Mouse (Mus musculus) testis, adult 2 months (tissue): ENCODE measurements around the gene Cend1. TPM values are rescaled to one million over a fixed set of nuclear protein-coding genes. Genes with fewer than 3 reads are reported as not detected.

Experiments
- H3K27ac ChIP-seq: fragments of 200-500 bp; 2 replicates; pipeline ENCODE4 v1.5.1; 2012; ENCODE audit warnings: low read depth, low read length; ENCODE audit not compliant: control insufficient read depth, insufficient read depth
- H3K27me3 ChIP-seq: fragments of 200-500 bp; 2 replicates; pipeline ENCODE4 v1.6.1; 2012; ENCODE audit warnings: mild to moderate bottlenecking, low read length, moderate library complexity; ENCODE audit not compliant: control insufficient read depth, insufficient read depth
- H3K36me3 ChIP-seq: fragments of 200-500 bp; 2 replicates; pipeline ENCODE4 v1.6.1; 2012; ENCODE audit warnings: mild to moderate bottlenecking, low read length; ENCODE audit not compliant: control insufficient read depth, insufficient read depth
- H3K4me1 ChIP-seq: fragments of 200-500 bp; 2 replicates; pipeline ENCODE4 v1.6.1; 2012; ENCODE audit warnings: low read length; ENCODE audit not compliant: control insufficient read depth, insufficient read depth
- H3K4me3 ChIP-seq: fragments of 200-500 bp; 2 replicates; pipeline ENCODE4 v1.5.1; 2012; ENCODE audit warnings: low read depth, mild to moderate bottlenecking, low read length, moderate library complexity, mixed read lengths; ENCODE audit not compliant: control insufficient read depth
- CTCF ChIP-seq: fragments of 200-500 bp; IDR thresholded peaks from 2 replicates; pipeline ENCODE4 v1.5.1; 2012; ENCODE audit warnings: low read depth, mild to moderate bottlenecking, inconsistent platforms, low read length, moderate library complexity; ENCODE audit not compliant: control insufficient read depth, insufficient read depth, insufficient replicate concordance
- POLR2A ChIP-seq: fragments of 200-500 bp; IDR thresholded peaks from 2 replicates; pipeline ENCODE4 v1.6.1; 2012; ENCODE audit warnings: low read depth, mild to moderate bottlenecking, inconsistent platforms, low read length, moderate library complexity; ENCODE audit not compliant: control insufficient read depth
- polyA plus RNA-seq: library from polyadenylated mRNA; depleted of rRNA; stranded (reverse); fragments of >200 nt; gene quantifications from 2 replicates; pipeline ENCODE4 v1.2.3, GENCODE M21; 2012

The Cend1 gene
- polyA plus RNA-seq, 1 experiment, result 0.48 TPM

- TF ChIP-seq CTCF (peak; percentile 64), POLR2A (no peak)
- no peak overlapping the region for H3K4me3 ChIP-seq
- H3K27me3 ChIP-seq, result no peaks in the 10 kb centered on the region
- no peak overlapping the region for H3K27ac ChIP-seq
- H3K4me1 ChIP-seq, result peaks cover 27% of the 10 kb centered on the region
- peaks cover 1% of the 10 kb centered on the region; the same call in 1 of the 2 replicates for H3K36me3 ChIP-seq
Observed at GRCm38 (mm10) chr7:141457986-141458660, 28.8 kb upstream of the Cend1 start.

GRCm38 (mm10) chr7:141457236-141457635, 27.9 kb upstream of the Cend1 start:
- no peaks in the 10 kb centered on the region for H3K27me3 ChIP-seq
- TF ChIP-seq CTCF, result no peak

GRCm38 (mm10) chr7:141456739-141457138, 27.4 kb upstream of the Cend1 start:
- TF ChIP-seq POLR2A, result no peak
- TF ChIP-seq CTCF, result no peak
- Histone ChIP-seq H3K4me1 (peaks cover 19% of the 10 kb centered on the region), H3K27ac (no peak overlapping the region), H3K36me3 (peaks cover 1% of the 10 kb centered on the region; the same call in 1 of the 2 replicates), H3K4me3 (no peak overlapping the region), H3K27me3 (no peaks in the 10 kb centered on the region)

More at GRCm38 (mm10) chr7:141457236-141457635, 27.9 kb upstream of the Cend1 start:
- no peak overlapping the region for H3K4me3 ChIP-seq
- H3K36me3 ChIP-seq, result peaks cover 1% of the 10 kb centered on the region; the same call in 1 of the 2 replicates
- H3K27ac ChIP-seq, result no peak overlapping the region
- peaks cover 23% of the 10 kb centered on the region for H3K4me1 ChIP-seq

DNA sequence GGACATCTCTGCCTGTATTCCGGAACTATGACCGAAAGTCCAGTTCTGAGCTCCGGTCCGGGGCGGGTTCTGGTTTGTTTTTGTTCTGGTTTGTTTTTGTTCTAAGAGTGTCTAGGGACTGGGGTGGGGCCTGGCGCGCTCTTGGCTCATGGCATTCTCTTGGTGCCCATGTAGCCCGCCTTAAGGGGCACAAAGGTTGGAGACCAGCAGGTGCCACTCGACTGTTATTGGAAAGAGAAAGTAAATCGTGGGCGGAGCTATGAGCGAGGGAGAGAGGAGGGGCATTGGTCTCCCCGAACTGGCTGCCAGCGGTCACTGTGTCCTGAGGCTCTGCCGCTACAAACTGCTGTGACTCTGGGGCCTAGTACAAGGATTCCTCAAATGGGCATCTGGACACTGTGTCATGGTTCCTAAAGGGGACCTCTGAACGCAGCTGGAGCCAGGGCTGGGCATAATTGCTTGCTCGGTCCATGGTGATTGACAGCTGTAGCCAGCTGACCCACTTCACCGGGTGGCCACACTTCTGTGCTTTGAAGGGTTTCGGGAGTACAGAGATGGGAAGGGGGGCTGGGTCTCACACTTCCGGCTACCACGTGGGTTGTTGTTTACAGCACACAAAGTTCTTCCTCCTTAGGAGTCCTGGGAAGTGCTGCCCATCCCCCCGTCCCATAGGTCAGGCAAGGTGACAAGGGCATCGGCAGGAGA, 26.5 kb upstream of the Cend1 start:
- peak overlapping the region; percentile 93 for H3K27ac ChIP-seq
- peak overlapping the region; percentile 94 for H3K4me3 ChIP-seq
- H3K27me3 ChIP-seq, result no peaks in the 10 kb centered on the region
- peaks cover 1% of the 10 kb centered on the region; the same call in 1 of the 2 replicates for H3K36me3 ChIP-seq
- no peak for TF ChIP-seq POLR2A
- no peak for TF ChIP-seq CTCF
- peaks cover 13% of the 10 kb centered on the region for H3K4me1 ChIP-seq

DNA sequence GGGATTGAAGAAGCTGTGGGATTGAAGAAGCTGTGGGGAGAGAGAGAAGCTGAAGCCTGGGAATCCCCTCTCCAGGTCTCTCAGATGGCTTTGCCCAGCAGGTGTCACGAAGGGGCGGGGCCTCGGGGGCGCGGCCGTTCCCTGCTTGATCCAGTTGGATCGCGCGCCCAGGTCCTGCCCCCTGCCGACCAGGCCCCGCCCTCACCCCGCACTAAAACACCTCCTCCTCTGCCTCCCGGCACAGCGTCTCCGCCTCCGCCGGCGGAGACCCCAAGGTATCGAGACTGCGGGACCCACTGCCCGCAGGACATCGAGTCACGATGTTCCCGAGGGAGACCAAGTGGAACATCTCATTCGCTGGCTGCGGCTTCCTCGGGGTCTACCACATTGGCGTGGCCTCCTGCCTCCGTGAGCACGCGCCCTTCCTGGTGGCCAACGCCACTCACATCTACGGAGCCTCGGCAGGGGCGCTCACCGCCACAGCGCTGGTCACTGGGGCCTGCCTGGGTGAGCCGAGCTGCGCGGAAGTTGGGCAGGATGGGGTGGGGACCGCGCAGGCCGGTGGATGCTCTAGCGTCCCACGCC, 25.8 kb upstream of the Cend1 start, which contains the start of gene Pnpla2:
TSS of gene Pnpla2 (plus strand) at position 232 of the 585 bp plus-strand sequence.
- Histone ChIP-seq H3K36me3 (peaks cover 1% of the 10 kb centered on the region; the same call in 1 of the 2 replicates), H3K4me3 (peak within 1 kb of the TSS; percentile 94), H3K27ac (peak within 1 kb of the TSS; percentile 93), H3K27me3 (no peaks in the 10 kb centered on the region), H3K4me1 (peaks cover 13% of the 10 kb centered on the region)
- TF ChIP-seq POLR2A (peak; percentile 78), CTCF (no peak)

- Histone ChIP-seq H3K36me3 (peaks cover 1% of the 10 kb centered on the region; the same call in 1 of the 2 replicates), H3K27me3 (no peaks in the 10 kb centered on the region), H3K4me1 (peaks cover 11% of the 10 kb centered on the region), H3K27ac (no peak overlapping the region), H3K4me3 (no peak overlapping the region; the same call in 1 of the 2 replicates)
- TF ChIP-seq CTCF (no peak), POLR2A (no peak)
Observed at GRCm38 (mm10) chr7:141453636-141454035, 24.3 kb upstream of the Cend1 start.

DNA sequence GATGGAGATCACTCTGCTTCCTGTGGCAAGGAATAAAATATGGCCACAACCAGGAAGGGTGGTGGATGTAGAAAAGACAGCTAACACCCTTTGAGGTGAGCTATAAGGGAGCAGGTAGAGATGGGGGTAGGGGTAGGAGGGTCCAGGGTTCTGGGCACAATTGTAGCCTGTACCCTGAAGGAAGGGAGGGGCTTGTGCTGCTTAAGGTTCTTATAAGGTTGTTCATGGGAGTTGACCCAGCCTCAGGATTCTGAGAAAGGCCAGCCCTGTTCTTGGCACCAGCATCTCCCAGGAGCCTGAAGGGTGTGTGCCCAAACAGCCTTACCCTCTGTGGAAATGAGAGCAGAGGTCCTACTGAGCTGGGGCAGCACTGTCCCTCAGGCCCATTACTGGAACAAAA, 22.6 kb upstream of the Cend1 start:
- H3K27me3 ChIP-seq, result no peaks in the 10 kb centered on the region
- H3K36me3 ChIP-seq, result no peaks in the 10 kb centered on the region
- TF ChIP-seq POLR2A, result no peak
- TF ChIP-seq CTCF, result no peak
- peaks cover 13% of the 10 kb centered on the region for H3K4me1 ChIP-seq
- no peak overlapping the region for H3K27ac ChIP-seq
- H3K4me3 ChIP-seq, result no peak overlapping the region
